Comparison of ENCODE assay signal across 8 mouse cellular contexts in the genomic region with DNA sequence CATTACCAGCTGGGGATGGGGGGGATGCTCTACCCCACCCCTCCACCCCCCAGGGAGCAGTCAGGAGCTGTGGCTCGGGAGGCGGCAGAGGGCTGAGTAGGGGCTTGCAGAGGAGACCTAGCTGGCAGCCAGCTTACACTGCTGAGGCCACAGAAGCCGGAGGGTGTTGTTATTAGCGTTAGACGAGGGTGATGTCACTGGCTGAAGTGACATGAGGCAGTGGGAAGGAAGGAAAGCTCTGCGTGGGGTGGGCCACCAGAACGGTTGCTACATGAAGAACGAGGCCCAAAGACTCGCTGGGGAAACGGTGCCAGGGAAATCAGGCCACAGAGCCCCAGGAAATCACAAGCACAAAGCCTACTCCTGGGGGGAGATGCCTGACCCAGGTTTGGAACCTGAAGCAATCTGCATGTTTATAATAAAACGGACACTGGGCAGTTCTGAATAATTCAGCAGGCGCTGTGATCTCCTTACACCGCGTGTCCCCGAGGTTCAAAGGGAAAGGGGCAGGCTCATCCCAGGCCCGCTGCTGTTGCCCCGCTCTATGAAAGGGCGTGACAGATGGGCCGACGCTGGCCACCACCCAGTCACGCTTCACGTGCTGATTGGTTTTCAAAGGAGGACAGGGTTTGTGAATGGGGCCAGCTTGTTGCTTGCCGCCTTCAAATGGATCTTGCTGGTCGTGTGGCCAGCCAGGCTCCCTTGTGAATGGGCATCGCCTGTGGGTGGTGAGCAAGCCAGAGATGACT. TPM values are rescaled to one million over a fixed set of nuclear protein-coding genes. Genes with fewer than 3 reads are reported as not detected.
A peak's percentile ranks its signal among the peaks of the same experiment; 100 is the strongest.
DNase-seq lines count a peak whose midpoint lies in the region; ATAC-seq and TF ChIP-seq lines count a peak whose summit lies in the region.

No protein-coding gene starts in this region.

- no peak for TF ChIP-seq EP300 in lung, postnatal 0 days (IDR thresholded peaks at IDR 0.05)

- peaks cover 15% of the 10 kb centered on the region for H3K4me1 ChIP-seq in hindbrain, embryonic 14.5 days (replicated peaks; ENCODE audit: control insufficient read depth, insufficient read depth, low read length)
- H3K4me1 ChIP-seq in lung, postnatal 0 days (ENCODE audit: insufficient read depth, low read depth, low read length), result peaks cover 7% of the 10 kb centered on the region

- H3K27ac ChIP-seq in hindbrain, embryonic 14.5 days, result peak overlapping the region; percentile 66
- peak overlapping the region; percentile 72 for H3K27ac ChIP-seq in lung, postnatal 0 days (ENCODE audit: low read length)

- H3K27me3 ChIP-seq in hindbrain, embryonic 14.5 days (ENCODE audit: control insufficient read depth, insufficient read depth, low read length), result peaks cover 58% of the 10 kb centered on the region
- no peaks in the 10 kb centered on the region for H3K27me3 ChIP-seq in lung, postnatal 0 days (replicated peaks; ENCODE audit: insufficient read depth, low read length)

- TF ChIP-seq CTCF in lung, postnatal 0 days (IDR thresholded peaks at IDR 0.05), result no peak

- H3K9me3 ChIP-seq in hindbrain, embryonic 14.5 days (ENCODE audit: control insufficient read depth, low read length), result no peaks in the 10 kb centered on the region
- H3K9me3 ChIP-seq in lung, postnatal 0 days (ENCODE audit: low read length), result no peaks in the 10 kb centered on the region

- ATAC-seq in frontal cortex, adult (ENCODE audit: low TSS enrichment), result peak; percentile 15
- ATAC-seq in hindbrain, embryonic 14.5 days (ENCODE audit: low FRiP score), result peak; percentile 81
- peak; percentile 66 for ATAC-seq in lung, postnatal 0 days
- no peak for ATAC-seq in activated CD4-positive, CD25-positive, alpha-beta regulatory T cell, adult 4 months

- no peaks in the 10 kb centered on the region for H3K36me3 ChIP-seq in hindbrain, embryonic 14.5 days (replicated peaks; ENCODE audit: control insufficient read depth, insufficient read depth)
- no peaks in the 10 kb centered on the region for H3K36me3 ChIP-seq in lung, postnatal 0 days (ENCODE audit: insufficient read depth, low read length)

- peak overlapping the region; percentile 49 for H3K9ac ChIP-seq in hindbrain, embryonic 14.5 days
- no peak overlapping the region; the same call in 1 of the 2 replicates for H3K9ac ChIP-seq in lung, postnatal 0 days (replicated peaks; ENCODE audit: low read depth)

- H3K4me3 ChIP-seq in hindbrain, embryonic 14.5 days (replicated peaks; ENCODE audit: low read length), result 0 out of 2 replicates have a peak overlapping the region, but pooled peaks have one; percentile 1
- H3K4me3 ChIP-seq in lung, postnatal 0 days (ENCODE audit: low read depth, low read length), result no peak overlapping the region

- DNase-seq in MN1 (ENCODE audit: low spot score), result peak; percentile 96
- peak; percentile 92 for DNase-seq in cerebellum, adult 9-10 months
- DNase-seq in hindbrain, embryonic 14.5 days (ENCODE audit: low spot score), result peak; percentile 68
- peak; percentile 39 for DNase-seq in left cerebral cortex, adult 11 months (ENCODE audit: low spot score)
- peak; percentile 85 for DNase-seq in lung, postnatal 0 days (ENCODE audit: low spot score)
- DNase-seq in retina, postnatal 1 day, result peak; percentile 97

- WGBS in hindbrain, embryonic 14.5 days, result 1% methylated on average over 25 of the region's 25 CpGs
- 6% methylated on average over 25 of the region's 25 CpGs for WGBS in lung, postnatal 0 days

- peak overlapping the region; percentile 48 for H3K4me2 ChIP-seq in hindbrain, embryonic 14.5 days (replicated peaks)
- H3K4me2 ChIP-seq in lung, postnatal 0 days (replicated peaks; ENCODE audit: low read depth, low read length), result peak overlapping the region; percentile 39

RNA-seq across cellular contexts. Expression of a gene that starts 21.0 kb away (rescaled TPM):
- polyA plus RNA-seq in hindbrain, embryonic 14.5 days (2014; fragmentation: Nextera tagmentation; extraction: Ambion mirVana), result 22.9 and 25.0 TPM in 2 replicates
- polyA plus RNA-seq in lung, postnatal 0 days (2015; fragmentation: Nextera tagmentation; extraction: Ambion mirVana), result 63.9 and 67.9 TPM in 2 replicates
- 10 to 100 TPM; 29.8 to 35.8 TPM for polyA plus RNA-seq in activated CD4-positive, CD25-positive, alpha-beta regulatory T cell, adult 4 months (2017; shearing (Covaris generic))

RNA-seq across cellular contexts. Expression of a gene that starts 43.0 kb away (rescaled TPM):
- 0.60 and 2.5 TPM in 2 replicates for polyA plus RNA-seq in hindbrain, embryonic 14.5 days (2014; fragmentation: Nextera tagmentation; extraction: Ambion mirVana)
- polyA plus RNA-seq in lung, postnatal 0 days (2015; fragmentation: Nextera tagmentation; extraction: Ambion mirVana), result 0.13 and 0.15 TPM in 2 replicates
- polyA plus RNA-seq in activated CD4-positive, CD25-positive, alpha-beta regulatory T cell, adult 4 months (2017; shearing (Covaris generic)), result not detected

RNA-seq across cellular contexts. Expression of a gene that starts 56.4 kb away (rescaled TPM):
- polyA plus RNA-seq in hindbrain, embryonic 14.5 days (2014; fragmentation: Nextera tagmentation; extraction: Ambion mirVana), result 15.9 and 16.5 TPM in 2 replicates
- 6.7 and 7.4 TPM in 2 replicates for polyA plus RNA-seq in lung, postnatal 0 days (2015; fragmentation: Nextera tagmentation; extraction: Ambion mirVana)
- polyA plus RNA-seq in activated CD4-positive, CD25-positive, alpha-beta regulatory T cell, adult 4 months (2017; shearing (Covaris generic)), result 1 to 10 TPM; 5.9 to 6.9 TPM

Comparison
In these comparisons a context has a peak if more than half of its experiments do, and no peak if none do; other contexts are left out.
1. DNase-seq: peak in every context shown above with its lines; median percentile 97 in retina, postnatal 1 day; 96 in MN1; 92 in cerebellum, adult 9-10 months; 85 in lung, postnatal 0 days; 68 in hindbrain, embryonic 14.5 days; 39 in left cerebral cortex, adult 11 months.